Mouse (Mus musculus): Measurements from ENCODE around the gene Chad.

GRCm38 (mm10) chr11:94598437-94599120, 33.7 kb downstream of the Chad start:
- no peak for TF ChIP-seq POLR2A (IDR thresholded peaks at IDR 0.05; ENCODE audit: insufficient read depth, low read depth, low read length)
- no peak for TF ChIP-seq CTCF (IDR thresholded peaks at IDR 0.05; ENCODE audit: insufficient read depth, low read depth, low read length)
